Mouse (Mus musculus): ENCODE results near the gene Haus8. TPM values are rescaled to one million over a fixed set of nuclear protein-coding genes. Genes with fewer than 3 reads are reported as not detected.

The Haus8 gene
- 11.7 and 13.0 TPM in 2 replicates for polyA plus RNA-seq (2012; rRNA removed)

DNA sequence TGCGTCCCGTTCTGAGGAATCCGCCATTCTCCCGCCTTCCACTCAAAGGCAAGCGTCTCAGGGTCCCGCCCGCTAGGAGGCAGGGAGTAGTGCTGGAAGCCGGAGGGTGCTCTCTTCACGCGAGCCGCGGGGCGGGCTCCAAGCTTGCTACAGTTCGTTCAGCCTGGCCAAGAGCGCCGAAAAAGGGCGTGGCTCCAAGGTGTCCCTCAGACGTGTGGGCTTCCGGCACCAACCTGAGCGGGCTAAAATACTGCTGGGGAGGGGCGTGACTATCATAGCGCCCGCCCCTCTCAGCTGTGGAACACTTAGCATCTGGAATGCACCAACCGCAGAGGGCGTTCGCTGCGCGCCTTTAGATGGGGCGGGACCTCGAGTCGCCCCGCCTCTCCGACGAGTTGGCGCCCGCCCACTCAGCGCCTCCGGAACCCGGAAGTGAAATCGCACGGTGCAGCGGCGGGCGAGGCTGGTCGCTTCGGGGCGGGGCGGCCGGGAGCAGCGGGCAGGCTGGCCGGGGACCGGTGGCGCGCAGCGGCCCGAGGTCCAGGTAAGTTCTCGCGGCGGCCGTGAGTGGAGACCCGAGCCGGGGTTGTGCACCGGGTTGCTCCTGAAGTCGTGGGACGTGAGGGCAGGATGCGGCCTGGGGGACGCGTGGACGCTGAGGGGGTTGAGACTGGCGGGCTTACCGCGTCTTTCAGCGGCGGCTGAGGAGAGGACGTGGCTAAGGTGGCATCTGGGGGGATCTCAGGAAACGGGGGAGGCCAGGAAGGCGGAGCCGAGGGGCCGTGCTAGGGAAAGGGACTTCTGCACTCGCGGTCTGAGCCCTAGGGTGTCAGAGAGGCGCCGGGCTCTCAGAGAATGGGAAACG lies at the start of gene Haus8, which contains the start of gene Myo9b:
Haus8 (minus strand) TSS at position 649 of the 865 bp plus-strand sequence.
Myo9b (plus strand) TSS at position 429 of the 865 bp plus-strand sequence.

Other genes starting within 250 kb of the Haus8 start
- gene Myo9b, start 220 bp downstream of the Haus8 start, polyA plus RNA-seq (2012; rRNA removed) = 5.8 and 6.5 TPM in 2 replicates
- 58.7 and 64.8 TPM in 2 replicates for gene Use1, start 93.9 kb upstream of the Haus8 start, polyA plus RNA-seq (2012; rRNA removed)
- gene Ocel1, start 98.4 kb upstream of the Haus8 start, polyA plus RNA-seq (2012; rRNA removed) = 3.7 and 3.9 TPM in 2 replicates
- 41.6 and 43.5 TPM in 2 replicates for gene Nr2f6, start 109.0 kb upstream of the Haus8 start, polyA plus RNA-seq (2012; rRNA removed)
- 7.7 and 10.4 TPM in 2 replicates for gene Ushbp1, start 122.9 kb upstream of the Haus8 start, polyA plus RNA-seq (2012; rRNA removed)
- 52.9 and 54.8 TPM in 2 replicates for gene Babam1, start 123.9 kb upstream of the Haus8 start, polyA plus RNA-seq (2012; rRNA removed)
- gene Ankle1, start 133.1 kb upstream of the Haus8 start, polyA plus RNA-seq (2012; rRNA removed) = 20.7 and 26.6 TPM in 2 replicates
- gene Abhd8, start 190.7 kb upstream of the Haus8 start, polyA plus RNA-seq (2012; rRNA removed) = 5.5 and 5.9 TPM in 2 replicates
- gene Mrpl34, start 192.0 kb upstream of the Haus8 start, polyA plus RNA-seq (2012; rRNA removed) = 40.1 and 49.6 TPM in 2 replicates
- 20.9 and 21.3 TPM in 2 replicates for gene Dda1, start 196.3 kb upstream of the Haus8 start, polyA plus RNA-seq (2012; rRNA removed)
- gene Ano8, start 213.0 kb upstream of the Haus8 start, polyA plus RNA-seq (2012; rRNA removed) = 1.9 and 2.2 TPM in 2 replicates
- 7.7 and 9.4 TPM in 2 replicates for gene Gtpbp3, start 215.2 kb upstream of the Haus8 start, polyA plus RNA-seq (2012; rRNA removed)
- 22.0 and 24.1 TPM in 2 replicates for gene Plvap, start 238.8 kb upstream of the Haus8 start, polyA plus RNA-seq (2012; rRNA removed)